8 mouse cellular contexts compared by ENCODE assay signal in the genomic region with DNA sequence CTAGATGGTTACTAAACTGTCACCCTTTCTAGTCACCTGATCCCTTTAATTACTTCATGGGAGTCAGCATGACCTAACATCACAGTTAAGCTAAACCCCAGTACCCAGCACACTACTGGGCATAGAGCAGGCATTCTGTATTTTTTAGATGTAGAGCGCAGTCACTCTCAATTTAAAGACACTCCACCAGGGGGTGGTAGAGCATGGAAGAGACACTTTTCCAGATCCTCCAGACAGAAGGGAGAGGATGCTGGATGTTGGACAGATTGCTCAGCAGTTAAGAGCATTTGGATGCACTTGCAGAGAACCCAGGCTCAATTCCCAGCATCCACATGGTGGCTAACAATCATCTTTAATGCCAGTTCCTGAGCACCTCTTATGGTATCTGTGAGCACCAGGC. TPM values are rescaled to one million over a fixed set of nuclear protein-coding genes. Genes with fewer than 3 reads are reported as not detected.
A peak's percentile ranks its signal among the peaks of the same experiment; 100 is the strongest.
DNase-seq lines count a peak whose midpoint lies in the region.

No protein-coding gene starts in this region.

- peak; percentile 80 to 85 for DNase-seq in cerebellum, postnatal 10 days
- no peak for DNase-seq in cerebellum, adult 11 months
- peak; percentile 29 to 42 for DNase-seq in left cerebral cortex, adult 18-20 months (ENCODE audit: low spot score in 2 of 2)
- no peak for DNase-seq in left cerebral cortex, adult 11 months (ENCODE audit: low spot score)
- peak; percentile 63 for DNase-seq in kidney, postnatal 10 days
- DNase-seq in right cerebral cortex, postnatal 14 days, result peak; percentile 36
- DNase-seq in thymus, postnatal 36 days, result no peak
- no peak for DNase-seq in spleen, adult 12 weeks (ENCODE audit: low spot score)

RNA-seq across cellular contexts. Expression of a gene that starts 15.4 kb away (rescaled TPM):
- 100 to 1,000 TPM; 133 to 140 TPM for total RNA-seq in left cerebral cortex, adult 18-20 months (2021)

RNA-seq across cellular contexts. Expression of a gene that starts 33.0 kb away (rescaled TPM):
- 1 to 10 TPM in 1 of 2 experiments, under 1 TPM in 1; 0.98 to 1.5 TPM for total RNA-seq in left cerebral cortex, adult 18-20 months (2021)

RNA-seq across cellular contexts. Expression of a gene that starts 39.8 kb away (rescaled TPM):
- 100 to 1,000 TPM; 104 to 106 TPM for total RNA-seq in left cerebral cortex, adult 18-20 months (2021)

Comparison
In these comparisons a context has a peak if more than half of its experiments do, and no peak if none do; other contexts are left out.
1. DNase-seq: peak in cerebellum, postnatal 10 days (2 of 2), left cerebral cortex, adult 18-20 months (2 of 2), kidney, postnatal 10 days (single experiment) and right cerebral cortex, postnatal 14 days (single experiment); none in cerebellum, adult 11 months (single experiment), left cerebral cortex, adult 11 months (single experiment), thymus, postnatal 36 days (0 of 2) and spleen, adult 12 weeks (single experiment).